Mouse (Mus musculus) ES-E14 (cell line): ENCODE data around the gene Galnt6.

ENCODE experiments used
- CHD2 ChIP-seq: IDR thresholded peaks from 2 replicates; pipeline ENCODE4 v1.6.1; 2014; ENCODE audit warnings: mild to moderate bottlenecking, low read depth, low read length, inconsistent platforms
- MAFK ChIP-seq: IDR thresholded peaks from 2 replicates; pipeline ENCODE4 v1.6.1; 2014; ENCODE audit warnings: mild to moderate bottlenecking, low read depth, low read length, inconsistent platforms; ENCODE audit not compliant: insufficient read depth
- ZC3H11A ChIP-seq: IDR thresholded peaks from 2 replicates; pipeline ENCODE4 v1.6.1; 2012; ENCODE audit warnings: low read depth, mild to moderate bottlenecking, inconsistent platforms, low read length, borderline replicate concordance
- ZNF384 ChIP-seq: IDR thresholded peaks from 2 replicates; pipeline ENCODE4 v1.6.1; 2012; ENCODE audit warnings: low read depth, low read length, inconsistent platforms

- TF ChIP-seq CHD2 (no peak), ZNF384 (no peak), MAFK (no peak), ZC3H11A (no peak)
Observed at GRCm38 (mm10) chr15:100675486-100675885, 53.7 kb downstream of the Galnt6 start.
